Mouse (Mus musculus) liver, embryonic 14.5 days (tissue): ENCODE measurements around the gene Cgas.

Experiments used
- CTCF ChIP-seq: IDR thresholded peaks from 2 replicates; pipeline ENCODE4 v1.5.1; 2016; ENCODE audit warnings: antibody characterized with exemption, low read depth, control low read depth
- EP300 ChIP-seq: IDR thresholded peaks from 2 replicates; pipeline ENCODE4 v1.6.1; 2016; ENCODE audit warnings: antibody characterized with exemption, low read depth

GRCm38 (mm10) chr9:78396517-78396916, 46.5 kb downstream of the Cgas start:
- TF ChIP-seq CTCF = no peak
- no peak for TF ChIP-seq EP300
